Mouse (Mus musculus) hindbrain, postnatal 0 days (tissue): ENCODE results near the gene Gpatch2l. TPM values are rescaled to one million over a fixed set of nuclear protein-coding genes. Genes with fewer than 3 reads are reported as not detected.

Source experiments
- ATAC-seq: fragments of 200-750 bp; cut with Nextera tagmentation; 2 replicates; pipeline ENCODE4 v1.8.0; 2017; ENCODE audit warnings: mild to moderate bottlenecking, moderate TSS enrichment, moderate library complexity
- DNase-seq: peaks from one replicate; pipeline ENCODE4 v3.0.0-alpha.2; 2015; ENCODE audit warnings: low spot score
- H3K27ac ChIP-seq: fragments of 300-500 bp; sonication (generic); 2 replicates; pipeline ENCODE4 v1.5.1; 2014; ENCODE audit warnings: mild to moderate bottlenecking
- H3K27me3 ChIP-seq: fragments of 300-500 bp; sonication (generic); 2 replicates; pipeline ENCODE4 v1.6.1; 2014; ENCODE audit warnings: low read length, mixed read lengths; ENCODE audit not compliant: insufficient read depth
- H3K36me3 ChIP-seq: fragments of 300-500 bp; sonication (generic); 2 replicates; pipeline ENCODE4 v1.6.1; 2014; ENCODE audit warnings: low read length, mixed read lengths; ENCODE audit not compliant: insufficient read depth
- H3K4me1 ChIP-seq: fragments of 300-500 bp; sonication (generic); 2 replicates; pipeline ENCODE4 v1.6.1; 2014; ENCODE audit warnings: antibody characterized with exemption, low read length, mixed read lengths; ENCODE audit not compliant: insufficient read depth
- H3K4me2 ChIP-seq: fragments of 300-500 bp; sonication (generic); 2 replicates; pipeline ENCODE4 v1.6.1; 2014; ENCODE audit warnings: low read depth, mild to moderate bottlenecking, low read length, moderate library complexity, mixed read lengths
- H3K4me3 ChIP-seq: fragments of 300-500 bp; sonication (generic); 2 replicates; pipeline ENCODE4 v1.5.1; 2014; ENCODE audit warnings: low read length
- H3K9ac ChIP-seq: fragments of 300-500 bp; sonication (generic); replicated peaks from 2 replicates; pipeline ENCODE4 v1.6.1; 2014; ENCODE audit warnings: mild to moderate bottlenecking, low read length, moderate library complexity, mixed read lengths
- H3K9me3 ChIP-seq: fragments of 300-500 bp; sonication (generic); 2 replicates; pipeline ENCODE4 v1.6.1; 2016; ENCODE audit warnings: low read length, mixed read lengths
- CTCF ChIP-seq: IDR thresholded peaks from 2 replicates; pipeline ENCODE4 v1.5.1; 2016; ENCODE audit warnings: antibody characterized with exemption, control low read depth, low read depth
- WGBS: fragments of 180-500 bp; shearing (Covaris S2); extraction: QIAGEN DNeasy Blood & Tissue Kit; methylation state at CpG from one replicate; pipeline ENCODE4 v1.1.7; 2014; 5-methylcytosine and 5-hydroxymethylcytosine counted together
- polyA plus RNA-seq: library from polyadenylated mRNA; unstranded; fragments of >200 nt; fragmentation: Nextera tagmentation; extraction: Ambion mirVana; gene quantifications from 2 replicates; pipeline ENCODE4 v1.2.1, GENCODE M21; 2015
- total RNA-seq: library from RNA; depleted of rRNA; stranded (reverse); fragments of >200 nt; gene quantifications from 2 replicates; pipeline ENCODE4 v1.2.3, GENCODE M21; 2014

The Gpatch2l gene
- total and polyA plus RNA-seq, 2 experiments from 2014 or later = 19.8 to 38.0 TPM

GRCm38 (mm10) chr12:86276463-86276862 is 34.8 kb downstream of the Gpatch2l start:
- 51% methylated on average over 2 of the region's 2 CpGs for WGBS
- TF ChIP-seq CTCF = no peak
- no peaks in the 10 kb centered on the region for H3K4me1 ChIP-seq
- H3K27me3 ChIP-seq = no peaks in the 10 kb centered on the region
- no peak overlapping the region for H3K9ac ChIP-seq
- H3K4me3 ChIP-seq = no peak overlapping the region
- H3K9me3 ChIP-seq = no peaks in the 10 kb centered on the region
- H3K36me3 ChIP-seq = no peaks in the 10 kb centered on the region; the same call in 1 of the 2 replicates
- ATAC-seq (no peak), DNase-seq (no peak)
- H3K27ac ChIP-seq = no peak overlapping the region
- no peak overlapping the region for H3K4me2 ChIP-seq

DNA sequence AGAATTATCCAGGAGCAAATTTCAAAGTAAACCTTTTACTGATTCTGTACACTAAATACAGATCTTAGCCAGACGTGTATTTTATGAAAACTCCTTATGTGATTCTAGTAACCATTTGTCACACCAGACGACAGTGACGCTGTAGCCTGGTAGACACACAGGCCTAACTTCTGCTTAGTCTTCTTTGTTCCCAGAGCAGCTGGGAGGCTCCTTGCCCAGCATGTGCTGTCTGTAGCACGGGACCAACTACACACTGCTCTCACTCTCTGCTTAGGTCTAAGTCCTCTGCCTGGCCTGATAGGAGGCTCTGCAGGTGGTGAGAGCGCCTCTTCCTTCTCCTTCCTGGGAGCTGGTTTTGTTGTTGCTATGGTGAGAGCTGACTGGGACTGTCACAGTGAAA is 35.2 kb downstream of the Gpatch2l start:
- Histone ChIP-seq H3K36me3 (no peaks in the 10 kb centered on the region; the same call in 1 of the 2 replicates), H3K4me3 (no peak overlapping the region), H3K4me1 (no peaks in the 10 kb centered on the region), H3K27ac (no peak overlapping the region), H3K4me2 (no peak overlapping the region), H3K9ac (no peak overlapping the region), H3K27me3 (no peaks in the 10 kb centered on the region), H3K9me3 (no peaks in the 10 kb centered on the region)
- DNase-seq (no peak), ATAC-seq (peak; percentile 24; the same call in 1 of the 2 replicates)
- 20% methylated on average over 5 of the region's 5 CpGs for WGBS
- TF ChIP-seq CTCF = no peak

GRCm38 (mm10) chr12:86280000-86280399 is 38.3 kb downstream of the Gpatch2l start:
- Histone ChIP-seq H3K4me2 (no peak overlapping the region), H3K27me3 (no peaks in the 10 kb centered on the region), H3K4me3 (no peak overlapping the region), H3K4me1 (no peaks in the 10 kb centered on the region), H3K27ac (no peak overlapping the region), H3K9ac (no peak overlapping the region), H3K9me3 (no peaks in the 10 kb centered on the region), H3K36me3 (peaks cover 11% of the 10 kb centered on the region)
- TF ChIP-seq CTCF = no peak
- 50% methylated on average over 10 of the region's 10 CpGs for WGBS
- DNase-seq (no peak), ATAC-seq (no peak)

GRCm38 (mm10) chr12:86285704-86286103 is 44.0 kb downstream of the Gpatch2l start:
- Histone ChIP-seq H3K4me3 (no peak overlapping the region), H3K27me3 (no peaks in the 10 kb centered on the region), H3K4me2 (no peak overlapping the region), H3K27ac (no peak overlapping the region), H3K9ac (no peak overlapping the region), H3K9me3 (no peaks in the 10 kb centered on the region), H3K36me3 (peaks cover 12% of the 10 kb centered on the region), H3K4me1 (no peaks in the 10 kb centered on the region)
- no peak for TF ChIP-seq CTCF
- no peak for ATAC-seq
- WGBS = 98% methylated on average over 2 of the region's 2 CpGs
- no peak for DNase-seq

DNA sequence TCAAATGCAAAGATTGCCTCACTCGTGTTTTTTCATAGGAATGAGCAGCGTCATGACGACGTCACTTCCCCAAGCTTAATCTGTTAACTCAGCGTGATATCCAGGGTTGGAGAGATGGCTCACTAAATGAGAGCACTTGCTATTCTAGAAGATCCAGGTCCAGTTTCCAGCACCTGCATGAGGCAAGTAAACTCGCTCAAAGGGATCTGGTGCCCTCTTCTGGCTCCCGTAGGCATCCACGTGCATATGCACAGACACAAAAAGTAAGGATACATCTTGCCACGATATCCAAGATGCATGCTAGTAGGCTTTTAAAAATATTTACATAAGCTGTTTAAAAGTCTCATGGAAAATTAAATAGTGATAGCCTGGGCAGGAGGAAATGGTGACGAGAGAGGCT is 55.8 kb downstream of the Gpatch2l start:
- WGBS = 74% methylated on average over 10 of the region's 10 CpGs
- no peak overlapping the region for H3K27ac ChIP-seq
- no peak for ATAC-seq
- no peaks in the 10 kb centered on the region for H3K9me3 ChIP-seq
- DNase-seq = no peak
- no peaks in the 10 kb centered on the region for H3K36me3 ChIP-seq
- H3K4me2 ChIP-seq = no peak overlapping the region
- H3K4me1 ChIP-seq = no peaks in the 10 kb centered on the region
- no peak overlapping the region for H3K4me3 ChIP-seq
- TF ChIP-seq CTCF = no peak
- H3K27me3 ChIP-seq = no peaks in the 10 kb centered on the region
- H3K9ac ChIP-seq = no peak overlapping the region

DNA sequence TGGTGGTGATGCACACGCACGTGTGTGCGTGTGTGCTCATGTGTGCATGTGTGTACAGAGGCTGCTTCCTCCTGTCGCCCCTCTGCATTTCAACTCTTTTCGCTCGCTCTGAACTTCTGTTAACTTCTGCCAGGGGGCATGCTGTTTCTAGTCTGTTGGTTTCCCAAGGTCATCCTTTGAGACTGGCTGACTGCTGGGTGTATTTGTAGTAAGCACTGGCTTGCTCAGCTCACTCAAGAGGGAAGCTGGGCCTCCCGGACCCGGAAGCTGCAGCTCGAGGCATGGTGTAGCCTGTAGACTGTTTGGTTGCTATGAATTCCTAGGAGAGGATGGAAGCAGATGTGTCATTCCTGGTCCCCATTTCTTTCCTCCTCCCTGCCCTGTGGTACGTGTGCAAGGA is 61.3 kb downstream of the Gpatch2l start:
- Histone ChIP-seq H3K9me3 (no peaks in the 10 kb centered on the region), H3K36me3 (no peaks in the 10 kb centered on the region), H3K4me2 (no peak overlapping the region), H3K27ac (no peak overlapping the region), H3K4me1 (no peaks in the 10 kb centered on the region), H3K9ac (no peak overlapping the region), H3K4me3 (no peak overlapping the region), H3K27me3 (no peaks in the 10 kb centered on the region)
- TF ChIP-seq CTCF = no peak
- ATAC-seq (no peak), DNase-seq (no peak)
- WGBS = 84% methylated on average over 10 of the region's 10 CpGs

DNA sequence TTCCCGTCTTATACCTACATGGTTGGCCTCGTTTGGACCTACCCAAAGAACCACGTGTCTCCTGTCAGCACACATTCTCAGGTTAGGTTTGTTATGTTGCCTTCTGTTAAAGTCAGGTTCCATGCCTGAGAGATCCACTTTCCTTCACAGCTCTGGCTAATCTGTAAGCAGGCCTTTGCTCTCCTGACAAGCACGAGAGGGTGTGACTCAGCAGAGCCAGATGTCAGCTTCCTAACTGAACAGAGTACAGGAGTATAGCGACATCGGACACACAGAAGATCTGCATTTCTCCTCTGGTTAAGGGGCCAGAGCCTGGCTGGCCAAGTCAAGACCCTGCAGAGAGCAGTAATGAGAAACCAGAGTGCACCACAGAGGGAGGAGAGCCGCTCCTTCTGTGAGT is 63.4 kb downstream of the Gpatch2l start:
- no peak for TF ChIP-seq CTCF
- no peak for DNase-seq
- Histone ChIP-seq H3K4me1 (no peaks in the 10 kb centered on the region), H3K36me3 (no peaks in the 10 kb centered on the region), H3K27me3 (no peaks in the 10 kb centered on the region), H3K4me3 (no peak overlapping the region), H3K9ac (no peak overlapping the region), H3K9me3 (no peaks in the 10 kb centered on the region), H3K27ac (no peak overlapping the region), H3K4me2 (no peak overlapping the region)
- WGBS = 66% methylated on average over 7 of the region's 7 CpGs
- ATAC-seq = no peak
